Mouse (Mus musculus) ovary, postnatal 10 days (tissue): ENCODE data around the gene Wdfy4.

Experiments used
- DNase-seq: peaks from one replicate; pipeline ENCODE4 v3.0.0; 2022; ENCODE audit warnings: low spot score

Gene Wdfy4

DNA sequence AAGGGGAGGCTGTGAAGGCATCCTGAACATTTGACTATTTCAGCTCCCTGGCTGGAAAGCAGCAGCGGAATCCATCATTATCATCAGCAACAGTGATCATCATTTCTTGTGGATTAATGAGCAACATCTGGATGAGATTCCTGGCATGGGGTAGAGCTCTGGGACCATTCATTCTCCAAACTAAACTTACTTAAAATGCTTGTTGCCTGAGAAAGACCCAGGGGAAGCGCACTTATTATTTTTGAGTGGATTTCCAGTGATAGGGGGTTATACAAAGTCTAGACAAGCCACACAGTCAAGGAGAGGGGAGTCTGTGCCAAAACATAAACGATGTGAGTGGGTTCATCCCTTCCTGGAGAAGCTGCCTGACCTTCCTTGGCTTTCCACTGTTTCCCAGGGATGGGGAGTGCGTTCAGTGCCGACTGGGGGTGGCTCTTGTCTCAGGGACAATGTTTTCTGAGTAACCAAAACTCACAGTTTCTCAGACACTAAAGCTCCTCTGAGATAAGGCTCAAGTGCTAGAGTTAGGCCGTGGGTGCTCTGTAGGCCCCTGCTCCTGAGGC, 201.1 kb downstream of the Wdfy4 start:
- no peak for DNase-seq

- no peak for DNase-seq
Measured at GRCm38 (mm10) chr14:32970700-32971099, 214.6 kb downstream of the Wdfy4 start.

DNA sequence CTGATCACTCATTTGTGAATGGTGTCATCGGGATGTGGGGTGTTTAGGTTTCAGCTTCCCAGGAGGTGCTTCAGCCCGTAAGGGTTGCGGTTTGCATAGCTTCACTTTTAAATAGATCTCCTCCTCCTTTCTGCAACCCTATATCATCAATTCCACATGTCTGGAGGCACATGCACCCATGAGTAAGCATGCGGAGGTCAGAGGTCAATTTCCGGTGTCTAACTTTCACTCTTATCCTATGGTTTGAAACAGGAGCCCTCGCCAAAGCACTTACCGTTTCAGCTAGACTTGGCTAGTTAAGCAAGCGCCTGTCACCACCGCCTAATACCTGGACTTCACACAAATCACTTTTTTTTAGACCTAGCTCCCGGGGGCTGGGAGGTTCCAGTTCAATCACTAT, 220.6 kb downstream of the Wdfy4 start:
- DNase-seq = no peak

GRCm38 (mm10) chr14:32960481-32960880, 224.8 kb downstream of the Wdfy4 start:
- no peak for DNase-seq

GRCm38 (mm10) chr14:32958671-32959070, 226.6 kb downstream of the Wdfy4 start:
- DNase-seq = no peak

- DNase-seq = no peak
Measured at GRCm38 (mm10) chr14:32956486-32956885, 228.8 kb downstream of the Wdfy4 start.

DNA sequence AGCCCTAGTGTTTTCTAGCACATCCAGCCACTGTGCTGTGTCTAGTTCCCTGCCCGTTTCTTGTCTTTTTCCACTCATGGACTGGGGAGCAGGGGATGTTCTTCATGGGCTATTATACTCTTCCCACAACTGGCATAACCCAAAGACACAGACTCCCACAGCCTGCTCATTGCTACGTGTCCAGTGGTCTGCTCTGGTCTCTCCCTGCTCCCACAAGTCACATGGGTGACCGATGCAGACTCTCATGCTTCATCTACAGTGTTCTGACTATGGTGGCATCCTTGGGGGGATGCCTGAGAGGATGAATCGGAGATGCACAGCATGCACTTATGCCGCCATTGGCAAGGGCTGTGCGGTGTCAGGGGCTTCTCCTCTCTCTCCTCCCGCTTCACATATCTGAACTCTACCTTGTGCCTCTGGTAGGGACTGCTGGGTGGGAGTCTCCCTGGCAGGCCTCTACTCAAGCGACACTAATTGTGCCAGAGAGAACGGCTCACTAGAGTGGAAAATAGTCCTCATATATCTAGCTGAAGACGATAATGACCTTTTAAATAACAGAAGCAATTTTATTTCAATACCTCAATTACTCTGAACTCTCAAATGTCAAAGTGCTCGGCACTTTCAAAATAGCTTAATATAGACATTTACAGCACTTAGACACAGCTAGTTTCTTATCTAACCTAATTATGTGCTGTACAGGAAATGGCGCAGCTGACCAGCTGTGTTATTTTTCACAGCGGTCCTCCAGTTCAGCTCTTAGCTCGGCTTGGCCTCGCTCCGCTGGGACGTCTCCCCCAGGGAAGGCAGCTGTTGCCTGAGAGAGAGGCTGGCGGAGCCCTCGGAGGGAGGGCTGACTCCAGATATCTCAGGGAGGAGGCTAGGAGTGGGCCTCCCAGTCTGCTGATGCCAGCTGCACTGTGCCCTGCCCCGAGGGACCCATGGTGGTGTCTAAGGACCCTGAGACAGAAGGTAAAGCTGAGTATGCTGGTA, 234.7 kb downstream of the Wdfy4 start:
- no peak for DNase-seq

DNA sequence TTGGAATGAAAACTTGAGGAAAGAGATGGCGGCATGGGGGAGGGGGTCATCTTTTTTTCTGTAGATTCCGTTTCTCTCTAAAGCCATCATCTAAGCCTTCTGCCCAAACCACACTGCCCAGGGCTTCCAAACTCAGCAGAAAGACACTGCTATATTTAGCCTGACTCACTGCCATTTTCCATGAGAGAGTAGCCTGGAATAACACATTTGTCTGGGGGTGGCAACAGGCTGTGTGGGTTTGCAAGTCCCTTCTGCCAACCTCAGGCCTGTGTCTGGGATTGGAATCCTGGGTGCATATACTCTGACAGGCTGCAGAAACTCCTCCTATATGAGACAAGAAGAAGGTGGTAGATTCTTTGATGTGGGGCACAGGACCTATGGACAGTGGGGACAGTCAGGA, 237.8 kb downstream of the Wdfy4 start:
- DNase-seq = no peak

GRCm38 (mm10) chr14:32939217-32939616, 246.1 kb downstream of the Wdfy4 start:
- no peak for DNase-seq

GRCm38 (mm10) chr14:32934064-32934463, 251.2 kb downstream of the Wdfy4 start:
- no peak for DNase-seq

GRCm38 (mm10) chr14:32932220-32932619, 253.1 kb downstream of the Wdfy4 start:
- DNase-seq = no peak

DNA sequence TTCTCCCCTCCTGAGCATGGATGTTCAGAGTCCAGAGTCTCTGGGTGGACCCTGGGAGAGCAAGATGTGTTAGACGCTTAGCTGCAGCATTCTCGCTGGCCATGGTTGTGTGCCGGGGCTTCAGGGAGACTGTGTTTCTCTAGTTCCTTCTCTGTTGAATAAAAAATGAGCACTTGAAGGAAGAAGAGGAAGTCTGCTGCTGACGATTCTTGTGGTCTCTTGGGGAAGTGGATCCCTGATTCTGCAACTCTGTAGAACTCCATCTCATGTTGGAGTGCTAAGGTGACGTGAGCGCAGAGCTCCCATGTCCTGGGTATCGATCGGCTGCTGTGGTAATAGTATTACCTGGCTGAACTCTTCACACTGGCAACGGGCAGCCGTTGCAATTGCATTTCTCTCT, 253.6 kb downstream of the Wdfy4 start:
- no peak for DNase-seq

DNA sequence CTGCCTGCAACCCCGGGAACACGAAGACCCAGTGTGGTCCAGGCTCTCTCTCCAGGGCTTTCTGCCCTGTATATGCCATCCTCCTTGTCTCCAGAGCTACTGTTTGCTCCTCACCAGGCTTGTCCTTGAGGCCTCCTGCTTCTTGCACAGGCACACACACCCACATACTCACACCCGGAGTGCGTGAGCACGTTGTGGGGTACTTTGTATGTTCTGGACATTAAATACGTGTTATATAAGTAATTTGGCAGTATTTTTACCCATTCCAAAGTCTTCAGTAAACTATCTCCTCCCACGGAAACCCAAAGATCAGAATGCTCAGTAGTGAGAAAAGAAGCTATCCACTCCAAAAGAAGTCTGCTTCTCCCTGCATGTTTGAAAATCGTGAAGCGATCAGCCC, 261.4 kb downstream of the Wdfy4 start:
- DNase-seq = no peak

DNA sequence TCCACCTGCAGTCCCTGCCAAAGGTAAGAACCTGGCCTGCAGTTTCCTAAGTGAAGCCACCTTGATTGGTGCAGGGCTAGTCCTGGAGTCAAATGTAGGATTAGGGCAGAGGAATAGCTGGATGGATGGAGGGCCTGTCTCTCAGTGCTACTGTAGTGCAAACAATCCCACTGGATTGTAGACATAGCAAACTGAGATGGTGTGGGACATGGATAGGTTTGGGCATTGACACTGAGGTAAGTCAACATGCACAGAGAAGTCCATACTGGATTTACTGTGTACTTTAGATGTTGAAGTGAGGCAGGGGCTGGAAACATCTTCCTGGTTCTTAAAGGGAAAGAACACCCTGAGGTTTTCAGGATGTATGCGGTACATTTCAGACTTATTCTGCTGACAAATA, 267.4 kb downstream of the Wdfy4 start:
- no peak for DNase-seq

DNA sequence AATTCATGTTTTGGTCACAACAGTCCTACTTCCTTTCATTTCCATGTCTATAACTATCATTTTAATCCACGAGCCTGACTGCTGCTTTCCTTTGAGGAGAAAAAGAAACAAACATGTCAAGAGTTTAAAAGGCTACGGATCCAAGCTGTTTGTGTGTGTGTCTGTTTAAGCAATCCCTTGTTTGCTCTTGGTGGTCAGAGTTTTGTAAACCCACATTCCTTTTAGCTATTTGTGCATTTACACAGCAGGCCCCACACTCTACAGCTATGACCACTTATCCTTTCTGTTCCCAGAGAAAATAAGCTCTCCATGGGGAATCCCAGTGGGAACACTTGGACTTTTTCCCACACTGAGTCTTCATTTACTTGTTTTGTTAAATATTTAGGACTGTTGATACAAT, 269.9 kb downstream of the Wdfy4 start:
- no peak for DNase-seq

DNA sequence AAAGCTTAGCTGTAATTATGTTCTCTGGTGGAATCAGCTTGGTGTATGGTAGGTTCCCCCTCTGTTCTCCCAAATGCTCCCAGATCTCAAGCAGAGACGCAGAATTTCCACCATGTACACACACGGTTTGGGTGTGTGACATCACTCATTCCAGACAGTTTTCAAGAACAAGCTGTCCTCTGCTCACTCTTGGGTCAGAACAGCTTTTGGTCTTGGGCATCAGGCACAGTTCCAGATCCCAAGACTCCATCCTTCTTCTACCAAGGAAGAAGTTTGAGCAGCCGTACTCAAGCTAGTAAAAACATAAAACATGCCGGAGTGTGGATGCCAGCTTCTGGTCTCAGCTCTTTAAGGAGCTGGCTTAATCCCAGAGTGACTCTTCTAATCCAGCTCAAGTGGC, 274.1 kb downstream of the Wdfy4 start:
- DNase-seq = no peak
